Mouse (Mus musculus) liver, adult 2 months (tissue): ENCODE measurements around the gene Gm28051.

Experiments used
- CTCF ChIP-seq: fragments of 200-500 bp; IDR thresholded peaks from 2 replicates; pipeline ENCODE4 v1.5.1; 2011; ENCODE audit warnings: low read depth, low read length, control low read depth
- POLR2A ChIP-seq: fragments of 200-500 bp; IDR thresholded peaks from 2 replicates; pipeline ENCODE4 v1.6.1; 2011; ENCODE audit warnings: low read length, control low read depth; ENCODE audit not compliant: insufficient read depth; ENCODE audit errors: extremely low read depth

- TF ChIP-seq POLR2A (no peak), CTCF (no peak)
Measured at GRCm38 (mm10) chr12:102674556-102674955, 83.0 kb downstream of the Gm28051 start.
